Mouse (Mus musculus): ENCODE measurements around the gene Npb. TPM values are rescaled to one million over a fixed set of nuclear protein-coding genes. Genes with fewer than 3 reads are reported as not detected.

Npb gene
- total RNA-seq (2023) = 1 to 10 TPM; 2.4 to 4.5 TPM

DNA sequence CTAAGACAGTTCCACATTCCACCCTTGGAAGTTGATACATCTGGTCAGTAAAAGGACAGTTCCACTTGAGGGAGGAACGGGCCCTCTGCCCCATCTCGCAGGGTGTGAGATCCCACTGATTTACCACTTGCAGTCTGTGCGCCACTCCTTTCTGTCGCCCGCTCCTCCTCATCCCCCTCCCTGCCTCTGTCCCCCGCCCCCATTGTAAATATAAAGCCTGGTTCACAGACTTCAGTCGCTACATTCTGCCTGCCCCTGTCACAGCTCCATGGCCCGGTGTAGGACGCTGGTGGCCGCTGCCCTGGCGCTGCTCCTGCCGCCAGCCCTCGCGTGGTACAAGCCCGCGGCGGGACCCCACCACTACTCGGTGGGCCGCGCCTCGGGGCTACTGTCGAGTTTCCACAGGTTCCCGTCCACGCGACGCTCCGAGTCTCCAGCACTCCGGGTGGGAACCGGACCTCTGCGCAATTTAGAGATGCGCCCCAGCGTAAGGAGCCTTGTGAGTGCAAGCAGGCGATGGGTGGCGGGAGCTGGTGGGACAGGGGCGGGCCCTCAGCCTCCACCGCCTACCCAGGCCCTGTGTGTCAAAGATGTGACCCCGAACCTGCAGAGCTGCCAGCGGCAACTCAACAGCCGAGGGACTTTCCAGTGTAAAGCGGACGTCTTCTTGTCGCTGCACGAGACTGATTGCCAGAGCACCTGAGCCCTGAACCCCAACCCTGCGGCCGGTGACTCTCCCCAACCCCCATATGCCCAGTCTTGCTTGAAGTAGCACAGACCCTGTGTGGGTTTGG lies at the start of gene Npb:
Npb (plus strand) TSS at position 237 of the 794 bp plus-strand sequence.

DNA sequence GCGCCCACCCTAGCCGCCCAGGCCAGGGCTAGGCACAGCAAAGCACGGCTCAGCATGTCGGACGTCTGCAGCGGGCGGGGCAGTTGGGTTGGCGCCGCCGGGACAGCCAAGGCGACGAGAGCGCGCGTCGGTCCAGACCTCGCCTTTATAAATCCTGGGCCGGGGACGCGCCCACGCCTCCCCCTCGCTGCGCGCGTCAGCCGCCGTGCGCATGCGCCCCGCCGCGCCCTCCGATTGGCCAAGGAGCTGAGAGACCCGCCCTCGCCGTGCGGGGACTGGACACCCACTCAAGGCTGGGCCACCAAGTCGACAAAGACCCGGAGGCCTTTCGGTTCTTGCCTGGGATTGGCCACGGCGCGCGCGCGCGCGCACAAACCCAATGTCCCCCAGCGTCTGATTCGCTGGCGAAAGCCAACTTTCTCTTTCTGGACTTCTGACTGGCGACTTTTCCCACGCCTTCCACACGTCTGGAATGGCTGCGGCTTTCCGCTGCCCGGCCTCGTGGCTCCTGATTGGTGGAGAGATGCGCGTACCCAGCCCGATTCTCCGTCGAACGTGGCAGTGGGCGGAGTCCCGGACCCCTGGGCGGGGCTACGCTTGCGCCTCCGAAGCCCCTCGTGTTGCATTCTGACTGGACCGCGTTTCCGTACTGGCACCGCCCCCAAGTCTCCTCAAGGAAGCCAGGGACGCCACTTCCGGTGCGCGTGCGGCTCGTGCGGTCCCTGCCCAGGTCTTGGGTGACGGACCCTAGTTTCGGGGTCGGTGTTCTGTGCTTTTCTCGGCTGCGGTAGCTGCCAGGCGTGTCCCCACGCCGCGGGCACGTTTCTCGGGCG lies 35.3 kb upstream of the Npb start, which contains the start of gene P4hb:
P4hb (minus strand) TSS at position 502 of the 833 bp plus-strand sequence.

DNA sequence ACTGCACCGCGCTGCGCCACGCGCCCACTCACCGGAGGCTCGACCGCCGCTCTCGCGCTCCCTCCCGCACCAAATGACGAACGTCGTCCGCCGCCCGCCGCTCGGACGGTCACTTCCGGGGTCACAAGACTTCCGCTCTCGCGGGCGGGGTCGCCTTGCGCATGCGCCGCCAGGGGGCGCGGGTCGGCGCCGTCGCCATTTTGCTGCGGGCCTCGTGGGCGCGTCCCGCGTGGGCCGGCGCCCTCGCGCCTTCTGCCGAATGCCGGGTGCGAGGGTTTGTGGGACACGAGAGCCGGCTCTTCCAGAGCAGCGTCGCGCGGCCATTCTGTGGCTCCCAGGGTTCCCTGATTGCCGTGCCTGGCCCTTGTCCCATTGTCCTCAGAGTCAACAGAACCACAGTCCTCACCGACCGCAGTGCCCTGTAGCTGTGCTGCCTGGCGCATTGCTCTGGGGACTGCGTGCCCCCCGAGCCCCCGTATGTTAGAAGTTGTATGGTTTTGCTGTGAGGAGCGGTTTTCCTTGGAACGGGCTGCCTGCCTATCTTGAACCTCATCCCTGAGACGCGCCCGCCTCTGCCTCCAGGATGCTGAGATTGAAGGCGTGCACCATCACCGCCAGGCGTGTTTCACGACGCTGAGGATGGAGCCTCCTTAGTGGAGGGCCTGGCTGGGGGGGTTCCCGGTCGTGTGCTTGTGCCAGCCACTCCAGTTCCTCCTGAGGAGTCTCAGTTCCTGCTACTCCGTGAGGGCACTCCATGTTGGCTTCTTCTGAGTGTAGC lies 26.6 kb upstream of the Npb start, which contains the start of gene Arhgdia:
Arhgdia (minus strand) TSS at position 135 of the 778 bp plus-strand sequence.

DNA sequence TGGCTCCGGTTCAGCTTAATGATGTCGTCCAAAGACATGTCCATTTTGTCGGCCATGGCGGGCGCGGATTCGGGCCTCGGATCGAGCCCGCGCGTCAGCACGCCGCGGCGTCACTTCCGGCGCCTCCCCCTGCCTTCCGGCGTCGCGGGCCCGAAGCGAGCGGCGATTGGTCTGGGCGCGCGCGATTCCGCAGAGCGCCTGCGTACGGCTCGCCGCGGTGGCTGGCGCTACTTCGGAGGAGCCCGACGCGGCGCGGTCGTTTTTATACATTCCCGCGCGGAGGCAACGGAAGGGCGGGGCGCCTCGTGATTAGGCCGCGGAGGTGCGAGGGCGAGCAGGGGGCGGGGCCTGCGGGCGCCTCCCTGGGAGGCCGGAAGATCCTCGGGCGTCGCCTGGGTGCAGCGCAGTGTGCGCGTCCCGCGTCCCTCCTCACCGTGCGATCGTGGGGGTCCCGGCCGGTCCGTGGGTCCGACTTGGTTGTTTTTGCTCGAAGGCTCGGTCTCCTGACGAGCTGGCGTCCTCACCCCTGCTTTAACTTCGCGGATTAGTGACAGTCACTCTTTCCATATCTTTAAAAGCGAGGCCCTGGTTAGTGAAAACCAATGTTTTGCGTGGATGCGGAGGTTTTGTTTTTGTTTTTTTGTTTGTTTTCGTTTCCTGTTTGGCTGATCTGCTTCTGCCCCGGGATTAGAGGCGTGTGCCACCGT lies 9.8 kb upstream of the Npb start, which contains the start of the genes Alyref and Anapc11:
Alyref (minus strand) TSS at position 83 of the 707 bp plus-strand sequence.
Anapc11 (plus strand) TSS at position 139 of the 707 bp plus-strand sequence.

DNA sequence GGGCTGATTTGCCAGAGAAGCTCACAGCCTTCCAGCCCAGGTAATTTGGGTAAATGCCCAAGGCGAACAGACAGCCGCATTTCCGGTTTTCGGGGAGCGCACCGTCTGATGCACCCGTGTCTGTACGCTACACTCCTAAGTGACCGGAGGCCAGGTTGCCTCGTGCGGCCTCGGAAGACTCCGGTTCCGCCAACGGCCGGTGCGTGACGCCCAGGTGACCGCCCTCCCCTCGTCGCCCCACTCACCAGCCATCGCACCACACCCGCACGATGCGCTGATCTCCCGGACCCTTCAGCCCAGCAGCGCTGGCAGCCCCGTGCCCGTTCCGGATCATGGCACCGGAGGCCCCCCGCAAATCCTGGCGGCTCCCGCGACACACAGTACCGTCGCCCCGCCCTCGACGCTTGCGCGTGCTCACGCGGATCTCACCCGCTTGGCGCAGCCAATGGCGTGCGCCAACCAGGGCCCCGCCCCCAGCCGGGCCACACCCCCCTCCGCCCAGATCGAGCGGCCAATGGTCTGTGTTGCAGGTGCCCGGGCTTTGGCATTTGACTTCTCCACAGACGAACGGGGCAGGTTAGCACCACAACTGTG lies 9.3 kb downstream of the Npb start, which contains the start of gene Pcyt2:
Pcyt2 (minus strand) TSS at position 418 of the 594 bp plus-strand sequence.

DNA sequence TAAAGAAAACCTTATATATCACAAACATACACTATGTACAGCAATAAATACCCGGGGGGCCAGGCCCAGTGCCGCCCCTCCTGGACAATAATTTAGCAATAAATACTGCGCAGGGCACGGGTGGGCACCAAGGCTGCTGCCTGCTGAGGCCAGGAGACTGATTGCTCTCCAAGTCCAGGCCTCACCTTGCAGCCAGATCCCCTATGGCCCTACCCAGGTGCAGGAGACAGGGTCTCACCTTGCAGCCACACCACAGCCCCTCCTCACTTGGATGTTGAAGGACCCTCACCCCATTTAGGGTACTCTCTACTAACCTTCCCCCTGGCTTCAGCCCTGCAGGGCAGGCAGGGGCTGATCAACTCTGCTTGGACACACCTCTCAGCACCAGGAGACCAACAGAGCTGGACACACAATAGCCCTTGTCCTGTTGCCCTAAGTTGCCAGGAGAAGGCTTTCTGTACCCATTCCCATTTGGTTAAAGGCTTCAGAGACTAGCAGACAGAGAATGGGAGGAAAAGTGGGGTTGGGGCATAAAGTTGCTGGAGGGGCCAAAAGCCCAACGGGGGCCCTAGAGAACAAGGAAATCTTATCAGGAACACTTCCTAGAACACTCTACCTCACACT lies 17.0 kb downstream of the Npb start, which contains the start of gene Sirt7:
Sirt7 (minus strand) TSS at position 89 of the 624 bp plus-strand sequence.

DNA sequence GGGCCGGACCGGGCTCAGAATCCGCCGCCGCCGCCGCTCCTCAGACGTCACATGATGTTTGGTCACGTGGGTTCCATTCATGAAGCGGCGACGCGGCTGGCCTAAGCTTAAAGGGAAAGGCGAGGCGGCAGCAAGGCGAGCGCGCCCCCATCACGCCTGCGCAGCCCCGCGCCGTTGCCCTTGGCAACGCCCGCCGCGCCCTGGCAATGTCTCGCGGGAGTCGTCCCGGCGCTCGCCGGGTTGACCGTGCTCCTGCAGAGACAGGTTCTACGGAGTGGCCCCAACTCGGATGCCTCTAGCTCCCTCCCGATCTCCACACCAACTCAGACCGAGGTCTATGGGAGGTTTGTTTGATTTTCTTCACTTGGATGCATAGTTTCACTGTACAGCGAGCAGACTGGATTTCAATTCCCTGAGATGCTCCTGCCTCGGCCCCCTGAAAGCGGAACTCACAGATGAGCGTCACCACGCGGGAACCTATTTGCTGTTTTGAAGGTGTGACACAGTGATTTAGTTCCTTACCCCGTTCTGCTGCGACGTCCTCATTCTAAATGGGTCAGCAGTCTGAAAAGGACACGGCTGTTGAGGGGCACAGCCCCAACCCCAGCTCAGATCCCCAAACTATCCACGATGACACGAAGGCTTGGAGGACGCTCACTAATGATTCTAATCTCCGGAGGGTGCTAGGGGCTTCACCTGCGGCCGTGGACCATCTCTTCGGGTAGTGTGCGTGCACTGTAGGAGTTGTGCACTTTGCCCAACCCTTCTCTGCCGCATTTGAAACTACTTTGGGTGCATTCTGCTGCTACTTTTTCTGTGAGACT lies 25.5 kb downstream of the Npb start, which contains the start of gene Mafg:
Mafg (minus strand) TSS at position 81 of the 824 bp plus-strand sequence.

DNA sequence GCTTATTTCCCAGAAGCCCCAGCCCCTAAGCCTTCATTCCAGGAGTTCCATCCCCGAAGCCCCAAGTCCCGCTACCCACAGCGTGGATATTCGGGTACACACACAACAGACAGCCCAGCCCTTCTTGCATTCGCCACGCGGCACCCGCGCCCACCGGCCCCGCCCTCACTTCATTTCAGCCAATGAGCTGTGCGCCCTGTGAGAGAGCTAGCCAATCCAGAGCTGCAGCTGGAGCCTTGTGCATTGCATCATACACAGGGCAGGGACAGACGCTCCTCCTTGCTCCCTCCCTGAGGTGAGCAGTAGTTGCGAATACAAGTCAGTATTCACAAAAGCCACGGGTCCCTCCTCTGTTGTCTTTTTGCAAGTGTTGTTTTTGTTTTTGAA lies 35.3 kb downstream of the Npb start, which contains the start of gene Pycr1:
Pycr1 (minus strand) TSS at position 169 of the 387 bp plus-strand sequence.

DNA sequence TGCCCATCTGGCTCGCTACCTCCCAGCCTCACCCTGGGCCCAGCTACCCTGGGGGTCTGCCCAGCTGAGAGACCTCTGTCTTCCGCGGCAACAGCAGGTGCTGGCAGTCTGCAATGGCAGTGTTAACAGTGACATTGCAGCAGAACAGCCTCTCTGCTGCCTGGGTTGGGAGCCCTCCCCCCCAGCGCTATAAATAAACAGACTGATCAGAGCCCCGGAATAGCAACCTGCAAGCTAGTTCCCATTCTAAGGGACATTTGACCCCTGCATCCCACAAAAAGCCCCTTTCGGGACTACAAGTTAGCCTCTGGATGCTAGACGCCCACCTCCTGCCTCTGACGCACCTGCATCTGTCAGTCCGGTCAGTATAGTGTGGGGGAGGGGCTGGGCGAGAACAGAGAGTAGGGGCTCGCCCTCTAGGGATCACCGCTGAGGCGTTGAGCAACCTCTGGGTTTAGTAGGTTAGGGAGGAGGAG lies 39.8 kb downstream of the Npb start, which contains the start of gene Myadml2:
Myadml2 (minus strand) TSS at position 158 of the 476 bp plus-strand sequence.

Other genes with a start within 250 kb of the Npb start
- gene Fscn2, start 246.9 kb upstream of the Npb start, total RNA-seq (2023) = under 1 TPM in 1 of 2 experiments, not detected in 1; 0.99 TPM
- 10 to 100 TPM; 24.9 to 26.5 TPM for gene Faap100, start 229.7 kb upstream of the Npb start, total RNA-seq (2023)
- 10 to 100 TPM; 61.3 to 61.5 TPM for gene Nploc4, start 170.8 kb upstream of the Npb start, total RNA-seq (2023)
- gene Tspan10, start 165.8 kb upstream of the Npb start, total RNA-seq (2023) = 10 to 100 TPM; 10.1 to 87.3 TPM
- gene Pde6g, start 155.0 kb upstream of the Npb start, total RNA-seq (2023) = under 1 TPM in 1 of 2 experiments, not detected in 1; 0.55 TPM
- gene Oxld1, start 150.4 kb upstream of the Npb start, total RNA-seq (2023) = 1 to 10 TPM; 6.0 TPM
- 10 to 100 TPM; 33.7 to 40.9 TPM for gene Ccdc137, start 150.4 kb upstream of the Npb start, total RNA-seq (2023)
- 10 to 100 TPM; 14.0 to 17.5 TPM for gene Arl16, start 140.9 kb upstream of the Npb start, total RNA-seq (2023)
- 10 to 100 TPM; 39.9 to 42.8 TPM for gene Mrpl12, start 123.9 kb upstream of the Npb start, total RNA-seq (2023)
- 10 to 100 TPM; 11.3 to 13.5 TPM for gene Slc25a10, start 116.6 kb upstream of the Npb start, total RNA-seq (2023)
- gene Gcgr, start 77.8 kb upstream of the Npb start, total RNA-seq (2023) = not detected
- gene Mcrip1, start 58.8 kb upstream of the Npb start, total RNA-seq (2023) = 10 to 100 TPM; 41.4 to 41.6 TPM
- gene Ppp1r27, start 57.3 kb upstream of the Npb start, total RNA-seq (2023) = not detected
- 100 to 1,000 TPM; 159 to 168 TPM for gene P4hb, start 35.2 kb upstream of the Npb start, total RNA-seq (2023)
- gene Arhgdia, start 26.9 kb upstream of the Npb start, total RNA-seq (2023) = 100 to 1,000 TPM; 410 to 436 TPM
- 100 to 1,000 TPM; 112 to 138 TPM for gene Alyref, start 10.1 kb upstream of the Npb start, total RNA-seq (2023)
- 10 to 100 TPM; 80.1 to 83.9 TPM for gene Anapc11, start 10.1 kb upstream of the Npb start, total RNA-seq (2023)
- 100 to 1,000 TPM; 131 to 143 TPM for gene Pcyt2, start 9.5 kb downstream of the Npb start, total RNA-seq (2023)
- 100 to 1,000 TPM; 132 to 138 TPM for gene Sirt7, start 16.8 kb downstream of the Npb start, total RNA-seq (2023)
- gene Mafg, start 25.1 kb downstream of the Npb start, total RNA-seq (2023) = 10 to 100 TPM; 26.8 to 34.7 TPM
- gene Pycr1, start 35.3 kb downstream of the Npb start, total RNA-seq (2023) = 1 to 10 TPM; 1.8 to 2.8 TPM
- not detected for gene Myadml2, start 39.7 kb downstream of the Npb start, total RNA-seq (2023)
- not detected for gene Notum, start 52.7 kb downstream of the Npb start, total RNA-seq (2023)
- gene Aspscr1, start 64.5 kb downstream of the Npb start, total RNA-seq (2023) = 100 to 1,000 TPM; 100 to 106 TPM
- gene Cenpx, start 105.3 kb downstream of the Npb start, total RNA-seq (2023) = 10 to 100 TPM; 32.7 to 35.1 TPM
- 10 to 100 TPM; 32.4 to 37.7 TPM for gene Lrrc45, start 105.4 kb downstream of the Npb start, total RNA-seq (2023)
- 1 to 10 TPM in 1 of 2 experiments, not detected in 1; 1.4 TPM for gene Rac3, start 113.0 kb downstream of the Npb start, total RNA-seq (2023)
- gene Dcxr, start 118.8 kb downstream of the Npb start, total RNA-seq (2023) = under 1 TPM in 1 of 2 experiments, not detected in 1; 0.89 TPM
- not detected for gene Cbr2, start 123.6 kb downstream of the Npb start, total RNA-seq (2023)
- gene Hmga1b, start 154.3 kb downstream of the Npb start, total RNA-seq (2023) = 10 to 100 TPM; 25.4 to 31.0 TPM
- gene Rfng, start 175.7 kb downstream of the Npb start, total RNA-seq (2023) = 10 to 100 TPM; 16.4 to 16.7 TPM
- gene Gps1, start 175.8 kb downstream of the Npb start, total RNA-seq (2023) = 10 to 100 TPM; 73.1 to 93.6 TPM
- gene Dus1l, start 187.9 kb downstream of the Npb start, total RNA-seq (2023) = 10 to 100 TPM; 53.5 to 62.9 TPM
- 100 to 1,000 TPM; 154 to 171 TPM for gene Fasn, start 216.1 kb downstream of the Npb start, total RNA-seq (2023)

Data from T-cell, adult 66 days (primary cell).